Mouse (Mus musculus): ENCODE results near the gene Mep1a. TPM values are rescaled to one million over a fixed set of nuclear protein-coding genes. Genes with fewer than 3 reads are reported as not detected.

Gene Mep1a
- 0.45 TPM in 1 of 2 replicates, not detected in the other for polyA plus RNA-seq (2012; rRNA removed; ENCODE audit: low replicate concordance)

DNA sequence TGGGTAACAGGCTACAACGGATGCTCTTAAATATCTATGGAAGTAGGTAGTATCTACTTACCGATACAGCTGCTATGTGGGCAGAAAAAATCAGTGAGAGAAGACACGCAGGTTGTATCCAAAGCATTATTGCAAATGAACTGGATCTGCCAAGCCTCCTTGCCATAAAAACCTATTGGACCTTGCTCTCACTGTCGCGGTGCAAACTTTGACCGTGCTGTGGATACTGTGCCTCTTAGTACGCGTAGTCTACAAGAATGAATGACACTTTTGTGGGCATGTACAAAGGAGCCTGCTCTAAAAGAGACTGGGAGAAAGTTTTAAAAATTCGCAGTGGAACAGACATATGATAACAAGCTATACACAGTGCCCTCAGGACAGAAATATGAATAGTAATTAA, at the start of gene Mep1a:
TSS of gene Mep1a (minus strand) at position 221 of the 400 bp plus-strand sequence.

DNA sequence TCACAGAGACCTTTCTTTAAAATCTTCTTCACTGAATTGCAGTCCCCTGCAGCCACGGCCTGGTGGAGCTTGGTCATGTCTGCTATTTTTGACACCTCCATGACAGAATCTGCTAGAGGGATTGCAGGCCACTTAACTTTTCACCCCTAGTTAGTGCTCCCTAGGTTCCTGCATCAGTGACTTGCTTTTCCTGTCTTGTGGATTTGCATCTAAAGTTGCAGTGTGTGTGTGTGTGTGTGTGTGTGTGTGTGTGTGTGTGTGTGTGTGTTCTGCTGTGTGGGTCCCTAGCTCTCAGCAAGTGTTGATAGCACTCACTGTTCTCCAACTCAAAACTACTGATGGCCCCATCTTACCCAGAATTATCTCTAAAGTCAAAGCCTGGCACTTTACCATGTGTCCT, 40.9 kb upstream of the Mep1a start, which contains the start of gene Ankrd66:
TSS of gene Ankrd66 (minus strand) at position 101 of the 400 bp plus-strand sequence.

Other genes starting within 250 kb of the Mep1a start
- gene Adgrf1, start 232.5 kb downstream of the Mep1a start, polyA plus RNA-seq (2012; rRNA removed; ENCODE audit: low replicate concordance) = 0.03 and 0.06 TPM in 2 replicates
- 48.7 and 131 TPM in 2 replicates for gene Adgrf5, start 142.4 kb downstream of the Mep1a start, polyA plus RNA-seq (2012; rRNA removed; ENCODE audit: low replicate concordance)
- 0.36 TPM in 1 of 2 replicates, not detected in the other for gene Ankrd66, start 40.8 kb upstream of the Mep1a start, polyA plus RNA-seq (2012; rRNA removed; ENCODE audit: low replicate concordance)
- gene Pla2g7, start 65.3 kb upstream of the Mep1a start, polyA plus RNA-seq (2012; rRNA removed; ENCODE audit: low replicate concordance) = 5.2 and 28.5 TPM in 2 replicates
- gene Tdrd6, start 127.5 kb upstream of the Mep1a start, polyA plus RNA-seq (2012; rRNA removed; ENCODE audit: low replicate concordance) = 0.01 and 0.04 TPM in 2 replicates
- gene Slc25a27, start 164.4 kb upstream of the Mep1a start, polyA plus RNA-seq (2012; rRNA removed; ENCODE audit: low replicate concordance) = 4.2 and 10.1 TPM in 2 replicates
- 1.3 and 3.2 TPM in 2 replicates for gene Cyp39a1, start 164.6 kb upstream of the Mep1a start, polyA plus RNA-seq (2012; rRNA removed; ENCODE audit: low replicate concordance)